Mouse (Mus musculus) adrenal gland, postnatal 4 days (tissue): ENCODE results near the gene Slit3. TPM values are rescaled to one million over a fixed set of nuclear protein-coding genes. Genes with fewer than 3 reads are reported as not detected.

Experiments used
- DNase-seq, 2 experiments: peaks; one replicate each; pipeline ENCODE4 v3.0.0; 2021 to 2022; ENCODE audit warnings: low spot score in 2 of 2, mixed read lengths in 2 of 2
- total RNA-seq, 2 experiments: library from RNA; stranded (reverse); gene quantifications; 2 replicates each; pipeline ENCODE4 v1.2.3; 2021

Slit3 gene
- total RNA-seq, 2 experiments from 2014 or later, result 60.3 to 62.2 TPM

DNA sequence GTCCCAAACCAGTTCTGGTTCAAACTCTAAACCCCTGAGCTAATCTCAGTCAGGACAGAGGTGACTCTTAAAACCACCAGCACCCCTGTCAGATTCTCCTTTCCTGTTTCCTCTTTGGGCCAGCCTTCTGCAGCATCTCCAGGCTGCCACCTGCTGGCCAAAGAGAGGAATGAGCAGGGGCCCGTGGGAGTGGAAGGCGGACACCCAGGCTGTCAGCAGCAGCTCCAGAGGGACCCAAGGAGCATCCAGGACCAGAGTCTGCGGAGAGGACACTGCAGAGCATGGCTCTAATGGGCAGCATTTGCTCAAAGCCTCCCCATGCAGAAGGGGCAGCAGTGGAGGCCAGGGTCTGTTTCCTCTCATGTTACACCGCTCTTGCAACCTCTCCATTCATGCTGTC is 330.6 kb downstream of the Slit3 start:
- DNase-seq, result peak; percentile 32 to 56

DNA sequence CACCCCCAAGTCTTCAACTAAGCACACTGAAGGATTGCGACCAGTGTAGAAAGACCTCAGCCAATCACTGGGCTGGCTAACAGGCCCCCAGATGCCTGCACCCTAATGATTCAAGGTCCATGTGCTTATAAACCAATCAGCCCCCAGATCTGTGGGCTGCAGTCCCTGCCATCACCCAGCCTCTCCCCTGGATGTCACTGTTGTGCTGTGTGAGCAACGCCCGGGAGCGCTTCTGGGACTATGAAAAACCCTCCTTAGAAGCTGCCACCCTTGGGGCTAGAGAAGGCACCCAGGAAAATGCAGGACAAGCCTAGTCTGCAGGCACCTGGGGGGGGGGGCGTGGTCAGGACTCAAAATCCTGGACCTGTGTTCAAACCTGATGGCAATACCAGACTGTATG is 331.4 kb downstream of the Slit3 start:
- peak in 1 of 2 experiments; percentile 11 for DNase-seq

DNA sequence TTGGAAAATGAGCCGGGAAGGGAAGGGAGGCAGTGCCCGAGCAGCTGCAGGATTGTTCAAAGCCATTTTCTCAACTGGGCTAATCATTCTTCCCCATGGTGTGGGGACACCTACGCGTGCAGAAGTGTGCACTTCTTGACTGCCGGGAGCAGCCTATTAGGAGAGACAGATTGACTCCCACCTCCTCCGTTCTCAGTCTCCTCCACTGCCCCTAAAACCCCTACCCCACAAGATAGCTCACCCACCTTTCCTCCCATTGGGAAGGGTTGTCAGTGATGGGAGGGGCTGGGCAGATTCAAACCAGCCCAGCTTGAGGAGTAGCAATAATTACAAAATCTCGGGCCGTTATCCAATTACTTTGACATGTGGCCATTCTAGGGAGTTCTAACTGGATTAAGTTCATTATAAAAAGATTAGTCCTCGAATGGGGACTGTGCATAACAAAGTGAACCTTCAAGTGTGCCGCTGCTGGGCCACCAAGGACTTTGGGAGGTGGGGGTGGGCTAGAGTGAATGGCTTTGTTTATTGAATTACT is 333.2 kb downstream of the Slit3 start:
- no peak for DNase-seq

DNA sequence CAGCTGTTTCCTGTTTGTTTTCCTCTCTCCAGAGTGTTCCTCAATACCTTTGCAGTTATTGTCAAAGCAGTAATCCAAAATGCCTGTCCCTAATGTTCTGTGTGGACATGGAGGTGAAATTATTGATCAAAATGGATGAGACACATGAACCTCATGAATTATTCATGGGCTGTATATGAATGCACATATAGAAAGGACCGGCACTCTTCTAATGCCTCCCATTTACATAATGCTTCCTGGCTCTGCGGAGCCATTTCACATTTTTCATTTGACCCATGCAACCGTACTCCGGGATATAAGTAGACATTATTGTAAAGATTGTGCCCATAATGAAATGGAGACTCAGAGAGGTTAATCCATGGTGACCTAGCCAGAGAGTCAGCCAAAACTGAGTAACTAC is 333.8 kb downstream of the Slit3 start:
- no peak for DNase-seq

DNA sequence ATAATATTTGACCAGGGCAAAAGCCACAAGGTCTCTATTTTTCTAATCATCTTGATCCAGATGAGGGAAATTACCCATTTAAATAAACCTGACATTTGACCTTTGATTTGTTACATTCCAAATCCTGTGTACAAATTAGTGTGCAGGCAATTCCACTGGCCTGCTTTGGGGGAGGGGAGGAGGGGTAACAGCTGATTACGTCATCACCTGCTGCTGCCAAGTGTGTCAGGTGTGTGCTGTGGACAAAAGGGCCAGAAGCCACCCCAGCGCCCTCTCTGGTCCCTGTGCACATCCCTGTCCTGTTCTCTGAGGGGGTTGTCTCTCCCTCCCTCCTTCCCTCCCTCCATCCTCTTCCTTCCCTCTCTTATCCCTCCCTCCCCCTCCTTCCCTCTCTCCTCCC is 337.0 kb downstream of the Slit3 start:
- no peak for DNase-seq

DNA sequence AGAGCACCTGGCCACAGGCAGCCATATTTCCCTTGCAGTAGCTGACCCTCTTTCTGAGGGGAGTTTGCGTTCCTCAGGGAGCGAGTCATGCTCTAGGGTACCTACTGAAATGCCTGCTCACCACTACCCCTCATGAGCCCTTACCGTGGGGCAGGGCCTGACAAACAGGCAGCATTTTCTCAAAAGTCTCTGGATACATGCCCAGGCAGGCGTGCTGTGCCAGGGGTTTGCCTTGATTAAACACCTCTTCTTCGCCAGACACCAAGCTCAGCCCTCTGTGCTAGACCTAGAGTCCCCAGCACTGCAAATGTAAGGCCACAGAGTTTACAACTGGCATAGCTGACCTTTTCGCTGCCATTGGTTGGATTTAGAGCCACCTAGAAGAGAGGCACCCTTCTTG is 345.7 kb downstream of the Slit3 start:
- no peak for DNase-seq

DNA sequence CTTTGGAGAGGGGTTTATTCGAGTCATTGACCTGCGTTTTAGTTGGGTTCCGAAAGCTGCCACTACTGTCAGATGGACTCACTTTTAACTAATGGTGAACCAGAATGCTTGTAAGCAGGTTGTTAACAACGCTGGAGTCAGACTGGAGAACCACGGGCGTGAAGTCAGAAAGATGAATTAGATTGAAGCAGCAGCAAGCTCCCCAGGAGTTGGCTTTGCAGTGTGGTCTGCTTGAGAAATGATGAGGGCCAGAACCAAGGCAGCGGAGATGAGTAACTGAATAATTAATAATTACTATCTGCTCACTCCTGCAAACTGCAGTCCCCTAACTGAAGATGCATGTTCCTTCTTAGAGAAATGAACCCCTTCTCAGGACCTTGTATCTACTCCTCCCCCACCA is 347.8 kb downstream of the Slit3 start:
- no peak for DNase-seq

DNA sequence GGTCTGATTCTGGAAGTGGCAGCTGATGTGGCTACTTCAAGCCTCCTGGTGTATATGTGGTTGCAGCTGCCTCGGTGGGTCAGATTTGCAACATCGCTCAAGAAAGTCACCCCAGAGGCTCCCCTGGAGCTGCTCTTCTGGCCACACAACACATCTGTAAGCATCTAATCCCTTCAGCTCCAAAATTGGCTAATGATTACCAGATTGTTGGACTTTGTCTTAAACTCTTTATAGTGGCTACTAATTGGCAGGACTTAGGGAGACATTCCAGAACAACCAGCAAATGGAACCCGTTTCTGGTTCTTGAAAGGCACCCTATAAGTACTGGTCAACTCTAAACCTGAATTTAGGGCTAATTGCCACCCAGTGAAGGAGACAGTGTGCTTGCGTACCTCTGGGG is 348.9 kb downstream of the Slit3 start:
- DNase-seq, result no peak

DNA sequence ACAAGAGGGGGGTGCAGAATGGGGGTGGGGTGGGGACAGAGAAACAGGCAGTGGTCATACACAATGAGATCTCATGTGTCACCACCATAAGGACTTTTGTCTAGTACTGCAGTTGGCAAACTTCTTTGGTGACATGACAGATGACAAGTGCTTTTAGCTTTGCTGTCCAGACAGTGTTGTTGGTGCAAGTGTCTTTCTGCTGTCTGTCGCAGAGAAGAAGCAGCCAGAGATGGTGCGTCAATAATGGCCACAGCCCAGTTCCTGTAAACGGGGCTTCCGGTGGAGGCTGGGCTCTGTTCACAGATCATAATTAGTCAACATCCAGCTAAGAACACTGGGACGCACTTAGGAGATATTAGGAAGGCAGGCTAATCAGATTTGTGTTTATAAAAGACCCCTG is 349.8 kb downstream of the Slit3 start:
- DNase-seq, result no peak

DNA sequence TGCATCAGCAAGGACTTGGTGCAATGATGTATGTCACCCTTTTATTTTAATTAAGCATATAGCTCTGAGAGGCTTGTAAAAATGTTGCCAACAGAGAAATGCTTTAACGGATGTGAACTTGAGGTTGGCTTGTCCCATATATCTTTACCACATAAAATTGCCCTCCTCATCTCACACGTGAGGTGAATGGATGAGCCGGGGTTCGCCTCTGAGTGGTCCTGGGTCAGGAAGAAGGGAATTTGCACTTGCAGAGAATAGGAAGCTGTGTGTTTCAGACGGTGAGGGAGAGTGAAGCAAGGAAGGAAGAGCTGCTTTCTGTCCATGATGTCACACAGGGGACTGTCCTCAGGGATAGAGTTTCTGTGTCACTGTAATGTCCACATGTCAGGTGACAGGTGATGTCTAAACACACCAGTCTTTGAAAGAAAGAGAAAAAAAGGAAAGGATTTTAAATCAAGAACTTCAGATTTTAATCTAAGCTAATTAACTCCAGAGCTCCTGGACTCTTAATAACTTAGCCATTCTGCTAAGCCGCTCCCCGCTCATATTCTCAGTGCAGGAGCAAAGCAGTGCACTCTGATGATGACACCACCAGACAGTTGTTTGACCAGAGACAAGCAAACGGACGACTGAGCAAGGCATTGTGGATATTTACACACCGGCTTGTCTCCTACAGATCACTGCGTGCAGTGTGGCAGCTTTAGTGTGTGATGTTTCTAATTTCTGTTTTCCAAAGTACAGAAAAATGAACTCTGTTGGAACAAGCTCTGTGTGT is 352.0 kb downstream of the Slit3 start:
- DNase-seq, result no peak

DNA sequence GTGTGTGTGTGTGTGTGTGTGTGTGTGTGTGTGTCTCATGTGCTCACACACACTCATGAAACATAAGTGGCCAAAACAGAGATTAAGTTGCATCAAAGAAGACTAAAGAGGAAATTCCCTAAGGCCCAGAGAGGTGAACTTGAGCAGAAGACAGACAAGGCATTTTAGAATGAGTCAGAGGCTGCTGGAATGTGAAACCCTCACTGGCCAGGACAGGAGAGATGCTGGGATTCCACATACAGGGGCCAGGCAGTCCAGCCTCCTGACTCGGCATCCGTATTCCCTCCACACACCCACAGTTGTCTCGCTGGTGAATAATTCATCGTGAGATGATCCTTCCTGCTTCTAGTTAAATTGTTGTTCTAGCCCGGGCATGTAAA is 352.6 kb downstream of the Slit3 start:
- DNase-seq, result no peak

DNA sequence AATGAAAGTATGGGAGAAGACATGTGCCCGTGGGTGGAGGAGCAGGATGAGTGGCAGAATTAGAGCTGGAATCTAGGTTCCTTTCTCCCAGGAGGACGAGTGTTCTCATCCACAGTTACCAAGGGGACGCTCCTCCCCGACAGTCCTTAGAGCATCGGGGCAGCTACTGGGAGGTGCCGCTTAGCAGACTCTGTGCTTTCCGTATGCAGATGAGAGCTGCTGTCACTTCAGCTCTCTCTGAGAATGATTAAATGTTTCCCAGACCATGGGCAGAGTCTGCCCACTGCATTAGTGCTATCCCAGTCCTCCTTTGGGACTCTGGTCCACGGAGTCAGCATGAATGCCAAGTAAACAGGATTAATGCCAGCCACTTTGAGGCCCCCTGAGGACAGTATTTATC is 359.1 kb downstream of the Slit3 start:
- DNase-seq, result no peak

DNA sequence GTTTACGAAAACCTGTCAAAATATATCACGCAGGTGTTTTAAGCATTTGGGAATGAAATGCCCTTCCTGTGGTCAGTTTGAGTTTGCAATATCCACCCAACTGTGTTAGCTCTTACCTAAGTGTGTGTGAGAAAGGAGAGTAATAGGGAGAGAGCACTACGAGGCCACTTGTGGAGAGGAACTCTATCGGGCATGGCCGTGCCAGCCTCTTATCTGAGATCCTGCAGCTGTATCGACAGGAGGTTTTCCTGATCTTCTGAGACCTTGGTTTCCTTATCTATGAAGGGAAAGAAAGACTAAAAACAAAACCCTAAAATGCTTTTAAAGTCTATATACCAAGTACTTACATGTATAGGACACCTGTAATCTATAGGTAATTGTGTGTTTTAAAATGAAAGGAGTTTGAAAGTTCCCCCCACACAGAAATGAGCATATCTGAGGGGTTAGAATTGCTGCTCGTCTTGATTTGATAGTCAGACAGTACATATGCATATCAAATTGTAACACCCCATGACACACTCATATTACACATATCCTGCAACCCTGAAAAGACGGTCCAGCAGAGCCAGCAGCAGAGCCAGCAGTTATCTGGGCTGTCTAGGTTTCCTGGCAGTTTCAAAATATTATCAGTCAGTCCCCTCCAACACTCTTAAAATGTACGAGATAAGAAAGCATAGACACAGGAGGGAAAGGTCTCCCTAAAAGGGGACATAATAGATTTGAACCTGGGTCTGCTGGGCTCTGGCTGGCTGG is 360.8 kb downstream of the Slit3 start:
- no peak for DNase-seq

DNA sequence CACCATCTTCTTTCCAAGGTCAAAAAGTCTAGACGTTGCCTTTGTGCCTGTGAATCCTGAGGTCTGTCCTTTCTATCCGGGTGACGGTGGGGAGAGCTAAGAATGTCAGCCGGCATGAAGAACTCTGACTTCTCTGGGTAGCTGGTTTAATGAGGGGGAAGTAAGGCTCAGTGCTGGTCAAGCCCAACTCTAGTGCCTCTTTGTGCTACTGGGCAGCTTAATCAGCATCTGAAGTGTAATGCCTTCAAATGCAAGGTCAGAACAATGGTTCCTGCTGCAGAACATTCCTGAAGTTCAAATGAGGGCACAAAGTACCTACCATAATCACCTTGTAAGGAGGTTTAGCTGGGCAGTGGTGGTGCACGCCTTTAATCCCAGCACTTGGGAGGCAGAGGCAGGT is 366.9 kb downstream of the Slit3 start:
- DNase-seq, result no peak

DNA sequence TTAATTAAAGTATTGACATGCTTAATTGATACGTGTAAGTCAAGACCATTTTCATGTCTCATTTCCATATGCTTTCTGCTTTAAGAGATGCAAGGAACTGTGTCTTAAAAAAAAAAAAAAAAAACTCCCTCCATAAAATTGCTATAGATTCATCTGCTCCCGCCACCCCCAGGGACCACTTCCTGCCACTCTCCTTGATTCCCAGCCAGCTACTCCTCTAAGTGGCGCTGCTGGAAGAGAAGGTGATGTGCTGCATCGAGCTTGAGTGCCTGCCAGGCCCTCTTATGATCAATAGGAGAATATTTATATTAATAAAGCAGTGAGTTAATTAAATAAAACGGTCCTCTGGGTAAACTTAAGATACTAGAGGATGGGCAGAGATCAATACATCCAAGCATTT is 370.7 kb downstream of the Slit3 start:
- DNase-seq, result no peak

DNA sequence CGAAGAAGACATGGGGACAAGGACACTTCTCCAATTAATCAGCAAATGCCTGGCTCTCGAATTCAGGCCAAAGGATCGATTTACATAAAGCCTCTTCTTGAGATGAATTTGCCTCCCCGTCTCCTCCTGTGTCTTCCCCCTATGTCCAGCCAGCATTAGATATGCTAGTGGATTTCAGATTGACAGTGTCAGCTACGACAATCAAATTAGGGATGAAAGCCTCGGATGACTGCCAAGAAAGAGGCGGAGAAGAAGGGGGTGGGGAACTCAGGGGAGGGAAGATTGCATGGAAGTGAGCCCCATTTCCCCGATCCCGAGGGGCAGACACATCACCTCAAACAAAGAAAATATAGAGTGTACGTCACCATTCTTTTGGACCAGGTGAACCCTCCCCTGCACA is 375.9 kb downstream of the Slit3 start:
- DNase-seq, result no peak

DNA sequence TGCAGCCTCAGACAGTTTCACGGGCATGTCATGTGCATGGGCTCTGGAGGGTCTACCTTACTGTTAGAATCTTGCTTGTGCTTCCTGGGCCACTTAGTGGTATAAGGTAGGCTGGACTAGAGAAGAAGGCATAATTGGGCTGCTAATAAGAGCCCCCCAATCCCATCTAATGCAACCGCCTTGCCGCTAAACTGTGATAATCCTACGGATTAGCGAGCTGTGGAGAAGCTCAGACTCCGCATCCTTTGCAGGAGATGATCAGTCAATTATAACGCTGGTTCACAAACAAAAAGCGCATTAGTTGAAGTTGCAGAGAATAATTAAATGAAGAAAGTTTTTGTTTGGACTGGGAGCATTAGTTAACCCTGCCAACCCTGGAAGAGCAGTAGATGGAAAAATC is 376.9 kb downstream of the Slit3 start:
- no peak for DNase-seq

DNA sequence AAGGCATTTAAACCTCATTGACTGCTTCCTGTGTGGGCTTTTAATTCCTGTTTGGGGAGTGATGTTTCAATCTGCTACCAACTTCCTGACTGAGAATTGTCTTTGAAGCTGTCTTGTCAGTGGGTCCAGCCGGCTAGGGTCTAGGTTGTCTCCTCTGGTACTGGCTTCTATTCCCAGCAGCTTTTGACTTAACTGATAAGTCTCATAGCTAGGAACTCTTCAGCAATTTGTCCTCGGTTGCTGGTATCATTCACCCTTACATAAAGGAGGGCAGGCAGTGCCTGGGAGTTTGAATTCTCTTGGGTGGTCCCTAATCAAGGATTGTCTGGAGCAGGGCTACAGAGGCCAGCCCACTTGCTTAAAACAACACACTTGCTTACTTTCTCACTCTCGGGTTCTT is 381.1 kb downstream of the Slit3 start:
- no peak for DNase-seq

DNA sequence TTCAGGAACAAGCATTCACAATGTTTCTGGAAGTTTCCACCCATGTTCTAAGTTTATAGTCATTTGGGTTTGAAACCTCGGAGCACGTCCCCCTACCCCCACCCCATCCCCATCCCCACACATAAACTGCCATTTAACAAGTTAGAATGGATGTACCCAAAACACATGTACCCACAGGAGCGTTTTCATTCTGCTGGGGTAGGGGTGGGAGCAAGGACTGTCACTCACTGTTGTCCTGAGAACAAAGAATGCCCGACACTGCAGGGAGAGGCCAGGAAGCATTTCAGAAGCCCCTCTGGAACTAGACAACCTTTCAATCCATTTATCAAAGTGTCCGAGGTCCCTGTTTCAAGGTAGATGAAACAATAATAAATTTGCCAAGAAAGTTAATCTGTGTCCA is 383.0 kb downstream of the Slit3 start:
- DNase-seq, result no peak

DNA sequence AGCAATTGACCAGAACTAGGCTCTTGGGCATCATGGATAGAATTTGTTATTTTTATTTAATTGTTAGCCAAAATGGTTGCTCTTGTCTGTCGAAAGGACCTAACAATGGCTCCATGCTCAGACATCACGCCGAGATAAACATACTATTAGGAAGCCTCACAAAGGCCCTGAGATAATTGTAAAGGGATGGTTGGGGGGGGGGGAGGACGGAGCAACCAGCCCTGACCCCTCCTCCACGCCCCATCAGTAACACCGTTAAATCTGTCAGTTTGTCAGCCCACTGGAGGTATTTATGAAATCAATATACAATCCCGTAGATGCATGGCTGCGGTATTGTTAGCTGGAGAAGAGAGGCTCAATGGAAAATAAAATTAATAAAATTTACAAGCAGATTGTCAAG is 383.9 kb downstream of the Slit3 start:
- DNase-seq, result no peak

DNA sequence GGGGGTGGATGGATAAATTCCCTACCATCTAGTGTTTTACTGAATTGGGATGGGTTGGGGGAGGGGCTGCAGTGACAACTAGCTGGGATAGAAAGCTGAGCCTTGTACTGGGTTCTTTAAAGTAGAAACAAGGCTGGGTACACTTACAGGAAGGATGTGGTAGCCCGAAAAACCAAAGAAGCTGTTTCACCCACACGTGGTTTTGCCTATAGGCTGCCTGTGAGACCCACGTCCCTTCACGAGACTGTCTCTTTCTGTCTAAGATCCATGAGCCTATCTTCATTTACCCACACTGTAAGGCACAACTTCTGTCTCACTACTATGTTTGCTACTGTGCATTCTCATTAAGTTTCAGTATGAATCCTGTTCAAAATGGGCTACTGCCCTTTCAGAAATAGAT is 384.3 kb downstream of the Slit3 start:
- DNase-seq, result no peak

DNA sequence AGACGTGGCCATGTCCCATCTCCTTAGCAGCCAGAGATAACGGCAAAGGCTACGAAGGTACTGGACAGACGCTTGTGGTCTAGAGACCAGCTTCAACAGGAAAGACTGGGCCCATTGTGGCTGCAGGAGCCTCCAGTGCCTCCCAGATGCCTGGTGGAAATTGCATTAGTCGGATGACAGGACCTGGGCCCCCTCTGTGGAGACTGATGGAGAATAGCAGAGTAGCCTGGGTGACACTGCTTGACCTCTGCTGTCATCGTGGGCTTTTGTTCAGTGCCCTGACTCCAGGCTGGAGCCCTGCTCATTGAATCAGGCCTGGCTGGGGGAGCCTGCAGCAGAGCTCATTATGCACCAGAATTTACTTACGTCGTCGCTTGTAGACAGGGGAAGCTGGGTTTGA is 384.8 kb downstream of the Slit3 start:
- no peak for DNase-seq
